Mouse (Mus musculus) adrenal gland, adult (tissue): ENCODE data around the gene Nhlrc3.
A peak's percentile ranks its signal among the peaks of the same experiment; 100 is the strongest.

ENCODE experiments used
- DNase-seq, 2 experiments: peaks; one replicate each; pipeline ENCODE4 v3.0.0; 2022 to 2023; ENCODE audit warnings: low spot score in 1 of 2; ENCODE audit not compliant: inconsistent age in 2 of 2

Gene Nhlrc3

GRCm38 (mm10) chr3:53454984-53455383, 8.1 kb downstream of the Nhlrc3 start:
- DNase-seq, result no peak

- no peak for DNase-seq
Observed at GRCm38 (mm10) chr3:53454561-53454960, 8.6 kb downstream of the Nhlrc3 start.

- peak in 1 of 2 experiments; percentile 0 for DNase-seq
Observed at GRCm38 (mm10) chr3:53454005-53454404, 9.1 kb downstream of the Nhlrc3 start.

- DNase-seq, result no peak
Observed at GRCm38 (mm10) chr3:53453346-53453745, 9.8 kb downstream of the Nhlrc3 start.

GRCm38 (mm10) chr3:53452351-53452750, 10.8 kb downstream of the Nhlrc3 start:
- DNase-seq, result peak in 1 of 2 experiments; percentile 2

GRCm38 (mm10) chr3:53450666-53451065, 12.5 kb downstream of the Nhlrc3 start:
- peak in 1 of 2 experiments; percentile 1 for DNase-seq

GRCm38 (mm10) chr3:53448208-53448607, 14.9 kb downstream of the Nhlrc3 start:
- DNase-seq, result peak in 1 of 2 experiments; percentile 89

GRCm38 (mm10) chr3:53446801-53447200, 16.3 kb downstream of the Nhlrc3 start:
- no peak for DNase-seq

GRCm38 (mm10) chr3:53445540-53445939, 17.6 kb downstream of the Nhlrc3 start:
- no peak for DNase-seq

GRCm38 (mm10) chr3:53436550-53436949, 26.6 kb downstream of the Nhlrc3 start:
- no peak for DNase-seq

- DNase-seq, result no peak
Observed at GRCm38 (mm10) chr3:53434610-53435009, 28.5 kb downstream of the Nhlrc3 start.

- no peak for DNase-seq
Observed at GRCm38 (mm10) chr3:53423576-53423975, 39.6 kb downstream of the Nhlrc3 start.

GRCm38 (mm10) chr3:53422691-53423090, 40.4 kb downstream of the Nhlrc3 start:
- DNase-seq, result no peak

- DNase-seq, result no peak
Observed at GRCm38 (mm10) chr3:53421656-53422055, 41.5 kb downstream of the Nhlrc3 start.

- DNase-seq, result no peak
Observed at GRCm38 (mm10) chr3:53417701-53418100, 45.4 kb downstream of the Nhlrc3 start.

GRCm38 (mm10) chr3:53416036-53416506, 47.1 kb downstream of the Nhlrc3 start:
- DNase-seq, result no peak

GRCm38 (mm10) chr3:53413959-53414358, 49.2 kb downstream of the Nhlrc3 start:
- no peak for DNase-seq

- DNase-seq, result no peak
Observed at GRCm38 (mm10) chr3:53413465-53413864, 49.7 kb downstream of the Nhlrc3 start.

- no peak for DNase-seq
Observed at GRCm38 (mm10) chr3:53412259-53412658, 50.9 kb downstream of the Nhlrc3 start.

GRCm38 (mm10) chr3:53410031-53410430, 53.1 kb downstream of the Nhlrc3 start:
- DNase-seq, result no peak

- DNase-seq, result peak; percentile 6 to 42
Observed at GRCm38 (mm10) chr3:53407145-53407544, 56.0 kb downstream of the Nhlrc3 start.
